Mouse (Mus musculus) testis, adult 10 weeks (tissue): ENCODE measurements around the gene Ppp3r2. TPM values are rescaled to one million over a fixed set of nuclear protein-coding genes. Genes with fewer than 3 reads are reported as not detected.

Experiments
- polyA plus RNA-seq: library from polyadenylated mRNA; stranded (reverse); fragments of 350-450 nt; fragmentation: Illumina TruSeq; extraction: RNeasy Lipid Tissue Mini Kit (QIAGEN cat#74804); gene quantifications from one replicate; pipeline ENCODE4 v1.2.3, GENCODE M21; 2014; ENCODE audit warnings: low read depth, low replicate concordance

The Ppp3r2 gene
- 411 TPM for polyA plus RNA-seq

GRCm38 (mm10) chr4:49681812-49682211 lies at the start of gene Ppp3r2:
Gene Ppp3r2, minus strand, starts transcription at chr4:49682024.

GRCm38 (mm10) chr4:49631319-49632138 lies 50.3 kb downstream of the Ppp3r2 start, which contains the start of gene Rnf20:
Gene Rnf20, plus strand, starts transcription at chr4:49632006.

Other genes starting within 250 kb of the Ppp3r2 start
- 0.53 TPM for gene Acnat1, start 208.1 kb downstream of the Ppp3r2 start, polyA plus RNA-seq
- gene Baat, start 175.5 kb downstream of the Ppp3r2 start, polyA plus RNA-seq: not detected
- 19.7 TPM for gene Mrpl50, start 160.9 kb downstream of the Ppp3r2 start, polyA plus RNA-seq
- 44.9 TPM for gene Zfp189, start 160.8 kb downstream of the Ppp3r2 start, polyA plus RNA-seq
- gene Aldob, start 132.5 kb downstream of the Ppp3r2 start, polyA plus RNA-seq: 2.4 TPM
- gene Tmem246, start 84.1 kb downstream of the Ppp3r2 start, polyA plus RNA-seq: 42.7 TPM
- 38.8 TPM for gene Rnf20, start 50.0 kb downstream of the Ppp3r2 start, polyA plus RNA-seq
- gene Grin3a, start 163.7 kb upstream of the Ppp3r2 start, polyA plus RNA-seq: 0.04 TPM